Mouse (Mus musculus) heart, adult 9 months (tissue): ENCODE measurements at regions not wholly inside any gene's neighbourhood (a gene's known extent, or its start where the extent isn't known, plus 50 kb on each side); places are given as distances from the start of the nearest gene placed in this dataset.
"Not testable (repeated sequence)": the region's sequence is repeated elsewhere in the genome, so short reads cannot be mapped to it uniquely, and the experiment has no call there.

Source experiments
- DNase-seq, 2 experiments: peaks; one replicate each; pipeline ENCODE4 v3.0.0; 2022; ENCODE audit warnings: low spot score in 2 of 2

DNA sequence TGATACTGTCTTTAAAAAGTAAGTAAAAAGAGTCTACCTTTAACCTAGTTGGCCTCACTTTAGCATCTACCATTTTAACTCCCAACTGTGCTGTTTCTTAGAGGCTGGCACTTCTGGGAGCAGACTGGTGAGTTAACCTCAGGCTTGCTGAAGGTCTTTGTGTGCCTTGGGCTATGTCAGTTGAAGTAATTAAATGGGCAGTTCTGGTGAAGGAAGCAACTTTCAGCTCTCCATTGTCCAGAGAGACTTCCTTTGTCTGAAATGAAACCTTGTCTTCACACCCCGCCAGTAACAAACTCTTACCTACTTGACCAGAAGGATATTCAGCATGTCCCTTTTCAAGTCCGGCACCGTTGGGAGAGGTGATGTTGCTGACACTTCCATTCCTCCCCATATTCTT, 55.5 kb downstream of the Zfp281 start:
- no peak for DNase-seq

DNA sequence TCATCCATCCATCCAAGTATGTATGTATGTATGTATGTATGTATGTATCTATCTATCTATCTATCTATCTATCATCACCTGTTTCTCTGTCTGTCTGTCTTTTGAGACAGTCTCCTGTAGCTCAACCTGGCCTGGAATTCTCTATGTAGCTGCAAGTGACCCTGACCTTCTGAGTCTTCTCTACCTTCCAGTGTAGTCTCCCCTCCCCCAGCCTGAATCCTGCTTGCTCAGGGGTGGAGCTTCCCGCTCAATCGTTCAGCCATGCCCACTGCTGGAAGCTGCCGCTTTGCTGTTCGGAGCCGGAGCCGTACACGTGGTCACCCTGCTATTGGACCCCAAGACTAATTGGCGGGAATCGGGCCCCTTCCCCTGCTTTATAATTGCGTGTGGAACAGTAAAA, 57.6 kb downstream of the Zfp281 start:
- DNase-seq = not testable (repeated sequence)

DNA sequence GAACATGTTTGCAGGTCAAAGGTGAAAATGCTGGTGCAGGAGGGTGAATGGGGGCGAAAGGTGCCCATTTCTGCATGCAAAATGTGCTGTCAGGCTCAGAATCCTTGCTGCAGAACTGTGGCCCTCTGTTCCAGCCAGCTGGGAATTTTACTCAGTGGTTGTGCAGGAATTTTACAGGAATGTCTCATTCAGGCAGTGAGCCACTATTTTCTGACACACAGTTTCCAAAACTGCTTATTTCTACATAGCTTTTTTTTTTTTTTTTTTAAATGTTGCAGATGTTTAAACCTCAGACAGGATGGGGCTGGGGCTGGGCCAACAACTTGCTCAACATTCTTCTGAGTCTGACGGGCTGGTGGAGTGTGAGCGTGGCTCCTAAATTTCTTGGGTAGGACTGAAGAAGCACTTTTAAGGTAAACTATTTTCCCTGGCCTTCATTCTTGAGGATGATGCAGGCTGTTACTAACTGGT, 58.4 kb downstream of the Zfp281 start:
- peak; percentile 69 to 84 for DNase-seq

DNA sequence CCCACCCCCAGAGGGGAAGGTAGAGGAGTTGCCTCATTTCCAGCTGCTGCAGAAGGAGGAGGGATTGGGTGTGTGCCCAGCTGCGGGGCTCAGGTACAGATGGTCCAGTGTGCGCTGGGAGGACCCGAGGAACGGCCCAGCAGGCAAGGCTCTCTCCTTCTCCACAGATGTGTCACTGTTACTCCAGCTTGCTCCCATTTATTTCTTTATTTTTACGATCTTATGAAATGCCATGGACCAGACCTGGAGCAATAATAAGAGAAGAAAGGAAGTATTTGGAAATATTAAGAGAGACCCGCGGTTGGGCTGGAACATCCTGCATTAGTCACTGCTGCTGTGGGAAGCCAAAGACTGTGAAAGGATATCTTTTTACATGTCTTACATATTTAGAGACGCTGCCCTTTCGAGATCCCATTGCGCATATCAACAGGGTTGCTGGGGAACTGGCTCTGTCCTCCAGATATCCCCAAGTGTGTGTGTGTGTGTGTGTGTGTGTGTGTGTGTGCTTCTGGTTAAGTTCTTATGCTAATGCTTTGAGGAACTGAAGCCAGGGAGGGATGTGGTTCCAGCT, 58.9 kb downstream of the Zfp281 start:
- DNase-seq = peak; percentile 74 to 76

DNA sequence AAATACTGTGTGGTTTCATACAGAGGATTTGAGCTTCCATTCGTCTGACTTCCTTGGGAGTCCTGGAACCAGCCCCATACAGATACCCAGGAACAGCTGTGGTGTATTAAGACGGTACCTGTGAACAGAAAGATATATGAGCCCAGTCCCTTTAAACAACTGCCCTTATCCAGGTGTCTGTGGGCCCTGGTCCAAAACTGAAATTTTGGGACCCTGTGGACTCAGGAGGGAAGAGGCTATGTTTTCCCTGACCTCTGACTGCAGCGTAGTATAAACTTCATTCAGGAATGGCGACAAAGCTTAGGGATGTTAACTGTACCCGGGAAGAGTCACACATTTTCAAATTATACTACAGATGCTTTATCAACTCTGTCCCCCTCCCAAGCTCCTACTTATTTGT, 59.8 kb downstream of the Zfp281 start:
- no peak for DNase-seq

DNA sequence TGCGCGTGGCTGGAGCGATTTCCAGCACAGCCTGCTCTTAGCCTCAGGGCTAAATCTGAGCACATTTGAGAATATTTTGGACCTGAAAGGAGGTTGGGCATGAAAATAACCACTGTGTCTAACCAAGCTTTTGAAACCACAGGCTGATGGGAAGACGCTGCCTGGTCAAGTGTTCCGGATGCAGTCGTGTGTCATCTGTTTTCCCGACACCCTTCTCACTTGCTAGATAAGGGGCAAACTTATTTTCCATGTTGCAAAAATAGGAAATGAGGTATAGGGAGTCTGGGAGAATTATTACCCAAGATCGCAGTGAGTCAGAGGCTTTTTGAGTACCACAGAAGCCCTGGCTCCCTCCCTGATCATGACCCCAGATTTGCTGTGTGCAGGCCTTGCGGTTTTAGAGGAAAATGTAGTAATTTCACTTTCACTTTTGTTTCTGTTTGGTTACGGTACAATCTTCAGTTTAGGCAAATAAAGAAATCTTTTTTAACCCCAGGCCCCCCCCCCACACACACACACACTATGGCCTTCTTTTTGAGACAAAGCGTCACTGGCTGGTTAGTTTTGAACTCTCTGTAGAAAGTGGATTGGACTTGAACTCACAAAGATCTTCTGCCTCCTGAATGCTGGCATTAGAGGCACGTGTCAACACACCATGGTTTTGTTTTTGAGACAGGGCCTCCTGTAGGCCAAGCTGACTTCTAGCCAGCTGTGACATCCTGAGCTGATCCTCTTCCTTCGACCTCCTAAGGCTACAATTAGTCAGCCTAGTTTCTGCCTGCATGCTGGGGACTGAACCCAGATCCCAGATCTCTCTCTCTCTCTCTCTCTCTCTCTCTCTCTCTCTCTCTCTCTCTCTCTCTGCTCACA, 60.7 kb downstream of the Zfp281 start:
- DNase-seq = peak; percentile 73 to 75

DNA sequence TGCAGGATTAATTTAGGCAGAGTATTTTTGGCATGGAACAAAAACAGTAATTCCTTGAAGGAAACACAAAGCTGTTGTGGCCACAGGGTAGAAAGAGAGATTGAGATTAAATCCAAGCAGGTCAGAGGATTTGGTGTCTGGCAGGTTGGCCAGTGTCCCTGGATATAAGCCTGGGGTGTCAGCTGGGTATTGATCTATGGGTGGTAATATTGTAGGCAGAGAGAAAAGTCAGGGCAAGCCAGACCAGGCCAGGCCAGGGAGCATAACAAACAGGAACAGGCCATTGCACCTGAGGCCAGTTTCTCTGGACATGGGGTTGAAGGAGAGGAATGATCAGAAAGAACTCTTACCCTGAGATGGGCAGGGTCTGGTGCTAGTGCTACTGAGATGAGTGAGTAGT, 61.8 kb downstream of the Zfp281 start:
- DNase-seq = no peak

DNA sequence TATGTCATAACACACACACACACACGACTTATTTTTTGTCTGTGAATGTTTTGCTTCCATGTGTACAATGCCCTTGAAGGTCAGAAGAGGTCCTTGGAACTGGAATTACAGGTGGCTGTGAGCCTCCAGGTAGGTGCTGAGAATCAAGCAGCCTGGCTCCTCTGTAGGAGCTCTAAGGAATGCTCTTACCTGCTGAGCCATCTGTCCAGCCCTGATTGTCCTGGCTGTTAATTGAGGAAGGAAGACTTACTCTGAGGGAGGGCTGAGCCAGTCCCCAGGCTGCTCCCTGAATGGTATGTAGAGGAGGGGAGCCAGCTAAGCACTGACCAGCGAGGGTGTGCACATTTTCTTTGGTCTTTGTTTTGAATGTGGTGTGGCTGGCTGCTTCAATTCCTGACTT, 65.4 kb downstream of the Zfp281 start:
- no peak for DNase-seq

DNA sequence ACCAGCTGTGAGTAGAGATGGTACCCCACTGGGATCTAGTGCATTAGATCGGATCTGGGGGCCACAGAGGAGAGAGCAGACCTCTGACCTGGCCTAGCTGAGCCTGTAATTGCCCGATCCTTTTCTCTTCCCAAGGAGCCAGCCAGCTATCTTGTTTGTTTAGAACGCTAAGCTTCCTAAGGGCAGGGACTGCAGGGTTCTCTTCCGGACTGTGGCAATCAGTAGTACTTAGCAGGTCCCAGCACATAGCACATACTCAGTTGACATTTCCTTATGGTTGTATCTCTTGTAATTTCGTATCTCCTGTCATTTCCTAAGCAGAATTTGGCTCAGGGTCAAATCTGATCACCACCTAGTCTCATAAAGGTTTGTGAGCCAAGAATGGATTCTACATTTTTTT, 68.7 kb downstream of the Zfp281 start:
- no peak for DNase-seq

DNA sequence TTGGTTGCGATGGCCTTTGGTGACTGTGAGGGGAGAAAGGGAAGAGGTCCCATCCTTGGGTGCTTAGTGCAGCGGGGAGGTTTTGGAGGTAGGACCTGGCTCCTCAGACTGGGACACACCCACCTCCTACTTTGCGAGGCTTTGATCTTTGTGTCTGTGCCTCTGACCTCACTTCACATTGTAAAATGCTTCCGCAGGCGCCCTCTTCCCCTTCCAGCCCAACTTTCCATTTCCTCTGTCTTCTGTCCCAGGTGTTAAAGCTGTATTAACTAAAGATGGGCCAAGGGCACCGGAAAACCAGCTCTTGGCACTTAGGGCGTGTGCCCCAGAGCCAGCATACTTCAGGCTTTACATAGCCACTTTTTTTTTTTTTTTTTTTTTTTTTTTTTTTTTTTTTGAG, 70.3 kb downstream of the Zfp281 start:
- DNase-seq = no peak

DNA sequence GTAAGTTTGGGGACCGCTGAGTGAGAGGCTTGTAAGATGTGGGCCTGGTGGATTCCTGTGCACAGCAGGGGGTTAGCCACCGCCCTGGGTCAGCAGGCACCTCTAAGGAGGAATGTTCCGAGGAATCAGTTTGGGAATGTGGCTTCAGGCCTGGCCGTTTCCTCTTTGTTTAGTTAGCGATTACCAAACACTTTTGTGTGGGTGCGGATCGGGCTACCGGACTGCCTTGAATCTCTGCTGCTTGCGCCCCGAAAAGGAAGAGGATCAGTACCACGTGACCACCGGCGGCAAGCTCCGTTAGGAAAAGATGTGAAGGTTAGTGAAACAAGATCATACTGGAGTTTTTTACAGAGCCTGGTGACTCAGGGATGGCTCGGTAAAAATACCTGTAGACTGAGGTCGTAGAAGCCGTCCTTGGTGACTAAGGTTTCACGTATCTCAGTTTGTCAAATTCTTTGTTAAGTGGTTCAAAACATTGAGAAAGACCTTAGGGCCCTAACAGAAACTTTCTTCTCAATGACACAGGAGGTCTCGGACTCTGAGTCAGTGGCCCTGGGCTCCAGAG, 71.5 kb downstream of the Zfp281 start:
- DNase-seq = peak; percentile 20 to 21

DNA sequence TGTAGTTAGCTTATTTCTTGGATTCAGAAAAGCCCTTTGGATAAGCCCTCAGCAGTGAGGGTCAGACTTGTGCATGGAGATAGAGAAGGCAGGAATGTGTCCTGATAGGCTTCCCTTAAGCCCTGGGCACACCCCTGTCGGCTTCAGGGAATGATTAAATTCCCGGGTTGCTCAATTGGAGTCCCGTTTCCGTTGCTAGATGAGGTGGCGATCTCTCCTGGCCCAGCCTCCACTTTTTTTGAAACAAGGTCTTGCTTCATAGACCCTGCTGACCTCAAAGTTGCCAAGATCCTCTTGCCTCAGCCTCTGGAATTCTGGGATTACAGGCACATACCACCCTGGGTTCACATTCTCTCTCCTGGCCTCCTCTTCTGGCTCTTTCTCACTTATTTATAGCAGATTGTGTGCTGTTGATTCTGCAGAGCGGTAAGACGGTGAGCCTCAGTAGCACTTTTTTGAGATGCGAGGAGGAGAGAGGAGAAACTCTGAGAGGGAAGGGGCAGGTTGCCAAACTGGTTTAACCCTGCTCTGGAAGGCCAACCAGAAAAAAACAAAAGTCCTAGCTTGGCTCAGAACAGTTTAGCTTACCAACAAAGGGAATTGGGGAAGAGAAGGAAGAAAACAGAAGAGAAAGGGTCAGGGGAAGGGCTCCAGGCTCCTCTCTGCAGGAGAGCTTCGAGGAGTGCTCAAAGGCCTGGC, 73.9 kb downstream of the Zfp281 start:
- DNase-seq = peak; percentile 57 to 64

DNA sequence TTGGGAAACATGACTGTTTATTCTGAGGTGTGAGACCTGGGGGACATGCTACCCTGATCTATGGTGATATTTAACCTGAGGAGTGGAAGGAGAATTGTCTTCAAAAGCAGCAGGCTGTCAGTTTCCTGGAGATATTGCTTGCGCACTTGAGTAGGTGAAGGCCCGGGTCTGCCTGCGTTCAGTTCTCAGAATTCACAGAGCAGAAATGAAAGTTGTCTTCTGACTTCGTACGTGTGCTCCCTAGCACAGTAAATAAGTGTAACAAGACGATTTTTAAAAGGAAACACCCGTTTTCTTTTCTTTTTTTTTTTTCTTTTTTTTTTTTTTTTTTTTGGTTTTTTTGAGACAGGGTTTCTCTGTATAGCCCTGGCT, 74.4 kb downstream of the Zfp281 start:
- DNase-seq = no peak

DNA sequence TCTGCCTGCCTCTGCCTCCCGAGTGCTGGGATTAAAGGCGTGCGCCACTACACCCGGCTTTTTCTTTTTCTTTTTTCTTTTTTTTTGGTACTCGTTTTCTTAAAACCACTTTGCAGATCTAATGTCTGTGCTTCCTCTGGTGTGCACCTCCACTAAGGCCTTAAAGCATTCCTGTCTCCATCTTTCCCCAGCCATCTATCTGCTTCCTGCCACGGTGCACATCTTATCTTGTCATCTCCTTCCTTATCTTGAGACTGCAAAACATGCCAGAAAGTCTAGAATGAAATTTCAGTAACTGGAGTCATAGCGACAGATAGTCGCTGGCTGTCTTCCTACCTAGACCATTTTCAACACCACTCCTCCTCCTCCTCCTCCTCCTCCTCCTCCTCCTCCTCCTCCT, 74.9 kb downstream of the Zfp281 start:
- DNase-seq = no peak

DNA sequence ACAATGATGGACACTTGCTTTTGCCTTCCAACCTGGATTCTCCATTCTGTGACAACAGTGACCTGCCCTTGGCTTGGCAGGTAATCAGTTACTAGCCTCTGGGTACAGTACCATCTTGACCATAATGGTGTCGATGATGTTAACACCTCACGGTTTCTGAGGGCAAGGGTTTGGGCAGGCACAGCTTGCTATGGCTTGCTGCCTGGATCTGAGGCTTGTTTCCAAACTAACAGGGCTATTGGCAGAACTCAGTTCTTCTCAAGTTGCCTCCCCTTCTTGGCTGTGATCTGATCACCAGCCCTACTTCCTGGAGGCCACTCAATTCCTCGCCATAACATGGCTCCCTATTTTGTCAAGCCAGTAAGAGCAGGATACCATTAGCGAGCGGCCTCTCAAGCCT, 79.4 kb downstream of the Zfp281 start:
- DNase-seq = no peak

DNA sequence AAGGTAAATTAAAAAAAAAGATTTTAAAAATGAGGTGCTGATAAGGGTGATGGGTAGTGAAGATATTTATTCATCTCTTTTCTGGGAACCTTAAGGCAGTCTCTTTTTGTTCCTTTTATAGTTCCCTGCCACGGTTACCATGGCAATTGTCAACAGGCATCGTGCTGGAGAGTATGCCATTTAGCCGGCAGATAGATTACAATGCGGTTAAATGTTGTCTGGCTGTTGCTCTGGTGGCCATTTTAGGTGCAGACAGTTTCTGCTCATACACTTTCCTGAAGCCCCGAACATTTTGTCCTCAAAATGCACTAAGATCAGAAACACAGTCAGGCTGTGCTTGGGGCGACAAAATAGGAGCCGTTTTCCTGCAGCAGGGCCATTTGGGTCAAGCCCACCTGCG, 81.8 kb downstream of the Zfp281 start:
- no peak for DNase-seq

DNA sequence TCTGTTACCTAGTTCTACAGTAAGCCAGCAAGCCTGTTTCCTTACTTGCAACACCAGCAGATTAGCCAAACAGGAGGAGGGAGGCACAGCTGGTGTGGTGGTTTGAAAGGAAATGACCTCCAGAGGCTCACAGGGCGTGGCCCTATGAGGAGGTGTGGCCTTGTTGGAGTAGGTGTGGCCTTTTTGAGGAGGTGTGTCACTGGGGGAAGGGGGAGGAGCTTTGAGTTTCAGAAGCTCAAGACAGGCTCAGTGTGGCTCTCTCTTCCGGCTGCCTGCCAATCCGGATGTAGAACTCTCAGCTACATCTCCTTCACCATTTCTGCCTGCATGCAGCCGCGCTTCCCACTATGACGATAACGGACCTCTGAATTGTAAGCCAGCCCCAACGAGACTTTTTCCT, 82.7 kb downstream of the Zfp281 start:
- peak; percentile 30 to 31 for DNase-seq

DNA sequence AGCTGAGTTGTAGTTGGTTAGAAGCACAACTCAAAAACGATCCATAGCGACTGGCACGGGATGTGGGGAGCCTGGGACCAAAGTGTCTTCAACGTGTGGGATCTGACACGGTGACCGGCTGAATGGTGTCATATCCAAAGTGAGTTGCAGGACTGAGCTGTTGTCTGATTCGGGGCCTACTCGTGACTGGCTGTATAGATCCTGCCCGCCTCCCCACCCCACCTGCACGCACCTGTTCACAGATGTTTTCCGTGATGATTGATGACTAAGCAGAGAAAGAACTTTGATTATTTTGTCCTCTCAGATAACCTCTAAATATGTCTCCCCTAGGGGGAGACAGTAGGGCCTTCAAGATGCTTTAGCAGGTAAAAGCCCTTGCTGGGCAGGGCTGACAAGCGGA, 83.2 kb downstream of the Zfp281 start:
- no peak for DNase-seq

DNA sequence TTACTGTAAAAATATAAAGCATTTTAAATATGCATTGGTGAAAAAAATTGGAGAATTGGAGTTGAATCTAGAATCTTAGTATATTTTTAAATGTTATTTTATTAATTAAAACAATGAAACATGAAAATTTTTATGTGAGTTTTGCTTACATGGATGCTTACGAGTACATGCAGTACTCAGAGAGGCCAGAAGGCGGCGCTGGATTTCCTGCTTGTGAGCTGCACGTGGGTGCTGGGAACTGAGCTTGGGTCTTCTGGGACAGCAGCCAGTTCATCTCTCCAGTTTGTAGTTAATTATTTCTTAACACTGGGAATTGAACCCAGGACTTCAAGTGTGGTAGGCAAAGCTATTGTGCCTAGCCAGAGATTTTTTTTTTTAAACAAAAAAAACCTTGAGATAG, 85.5 kb downstream of the Zfp281 start:
- DNase-seq = no peak

DNA sequence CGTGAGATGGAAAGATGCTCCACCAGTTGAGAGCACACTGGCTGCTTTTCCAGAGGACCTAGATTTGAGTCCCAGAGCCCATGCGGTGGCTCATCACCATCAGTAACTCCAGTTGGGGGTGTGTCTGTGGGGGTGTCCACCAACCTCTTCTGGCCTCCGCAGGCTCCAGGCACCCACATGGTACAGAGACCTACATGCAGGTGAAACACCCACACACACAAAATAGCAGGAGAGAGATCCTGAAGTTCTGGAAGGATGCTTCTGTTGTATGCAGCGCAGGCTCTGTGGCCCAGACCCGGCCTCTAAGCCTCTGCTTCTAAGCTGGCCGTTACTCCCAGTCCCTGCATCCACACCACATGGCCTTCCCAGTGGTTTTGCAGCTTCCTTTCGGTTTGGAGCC, 86.5 kb downstream of the Zfp281 start:
- no peak for DNase-seq

DNA sequence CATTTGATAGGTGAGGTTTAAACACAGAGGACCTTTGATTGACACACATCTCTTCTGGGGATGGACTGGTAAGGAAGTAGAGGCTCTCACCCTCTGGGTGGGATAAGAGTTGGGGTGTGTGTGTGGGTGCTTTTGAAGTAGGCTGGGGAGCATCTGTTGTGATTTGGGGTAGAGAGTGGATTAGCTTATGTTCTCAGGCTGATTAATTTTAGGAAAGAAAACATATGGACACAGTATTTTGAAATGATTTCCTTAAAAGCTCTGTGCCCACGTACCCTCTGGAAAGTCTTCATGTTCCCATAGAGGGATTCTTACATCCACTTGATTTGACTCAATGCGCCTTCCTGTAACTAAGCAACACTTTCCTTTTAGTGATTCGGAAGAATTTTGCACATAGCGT, 89.4 kb downstream of the Zfp281 start:
- no peak for DNase-seq

DNA sequence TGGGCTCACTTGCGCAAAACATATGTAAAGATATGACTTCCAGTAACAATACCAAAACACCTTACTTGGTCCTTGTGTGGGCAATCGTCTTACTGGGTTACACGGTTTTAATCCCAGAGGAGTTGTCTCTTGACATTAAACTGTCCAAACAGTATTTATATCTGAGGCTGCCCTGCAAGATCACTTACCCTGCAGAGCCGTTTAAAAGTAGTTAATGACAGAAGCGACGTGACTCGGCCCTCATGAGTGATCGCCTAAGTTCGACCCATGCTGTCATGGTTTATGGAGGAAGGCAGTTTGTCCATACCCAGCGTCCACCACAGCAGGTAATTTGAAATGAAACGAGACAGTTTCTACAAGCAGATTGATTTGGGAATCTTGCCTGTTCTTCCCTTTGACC, 90.3 kb downstream of the Zfp281 start:
- DNase-seq = no peak
